Mouse (Mus musculus): ENCODE results near the gene Ptp4a2.
"Not testable (repeated sequence)": the region's sequence is repeated elsewhere in the genome, so short reads cannot be mapped to it uniquely, and the experiment has no call there.

Ptp4a2 gene

DNA sequence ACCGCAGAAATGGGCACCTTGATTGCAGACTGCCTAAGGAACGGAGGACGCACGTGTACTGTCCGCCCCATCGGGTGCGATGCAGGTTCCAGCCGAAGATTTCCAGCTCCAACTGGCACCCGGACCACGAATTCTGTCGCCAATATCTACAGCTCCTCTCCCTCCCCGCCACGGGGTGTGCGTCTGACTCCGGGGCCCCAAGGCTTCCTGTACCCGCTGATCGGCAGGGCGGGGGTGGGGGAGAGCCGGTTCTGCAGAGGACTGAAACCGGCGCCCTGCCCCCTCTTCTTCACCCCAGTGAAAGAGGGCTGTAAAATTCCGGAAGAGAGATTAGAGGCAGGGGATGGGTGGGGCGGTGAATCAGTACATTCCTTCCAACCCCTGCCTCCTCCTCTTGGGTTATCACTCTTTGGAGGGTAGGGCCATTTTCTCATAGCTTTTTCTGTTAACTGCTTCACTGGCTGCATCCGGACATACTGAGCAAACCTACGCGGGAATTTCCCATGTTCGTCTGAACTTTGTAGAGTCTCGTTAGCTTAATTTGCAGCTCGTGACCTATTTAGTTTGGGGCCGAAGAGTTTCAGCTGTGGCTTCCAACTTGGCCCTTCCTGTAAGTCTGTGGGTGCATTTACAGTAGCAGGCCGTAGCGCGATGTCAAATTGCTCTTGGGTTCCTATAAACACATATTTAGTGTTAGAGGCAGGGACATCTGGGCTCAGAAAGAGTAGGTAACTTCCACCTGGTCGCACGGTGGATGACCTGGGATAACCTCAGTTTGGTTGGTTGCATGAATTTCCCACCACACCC, at the start of gene Ptp4a2:
TSS of gene Ptp4a2 (plus strand) at position 422 of the 807 bp plus-strand sequence.
- peak; percentile 88 to 93 for DNase-seq

DNA sequence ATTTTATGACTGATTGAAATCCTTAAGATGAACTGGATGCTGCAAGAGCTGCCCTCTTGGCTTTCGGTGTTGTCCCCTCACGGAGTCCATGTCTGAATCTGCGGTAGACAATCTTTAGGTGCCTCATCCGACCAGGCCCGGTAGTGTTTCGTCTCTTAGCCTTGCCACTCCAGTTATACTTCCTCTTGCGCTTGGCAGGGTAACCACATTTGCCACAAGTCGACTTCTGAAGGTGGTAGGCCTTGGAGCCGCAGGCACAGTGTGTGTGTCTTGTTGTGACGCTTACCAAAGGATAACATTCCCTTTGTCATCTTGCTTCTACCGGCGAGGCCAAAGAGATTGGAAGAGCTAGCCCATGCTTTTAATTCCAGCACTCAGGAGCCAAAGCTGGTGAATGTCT, 49.4 kb upstream of the Ptp4a2 start:
- peak; percentile 66 to 77 for DNase-seq

DNA sequence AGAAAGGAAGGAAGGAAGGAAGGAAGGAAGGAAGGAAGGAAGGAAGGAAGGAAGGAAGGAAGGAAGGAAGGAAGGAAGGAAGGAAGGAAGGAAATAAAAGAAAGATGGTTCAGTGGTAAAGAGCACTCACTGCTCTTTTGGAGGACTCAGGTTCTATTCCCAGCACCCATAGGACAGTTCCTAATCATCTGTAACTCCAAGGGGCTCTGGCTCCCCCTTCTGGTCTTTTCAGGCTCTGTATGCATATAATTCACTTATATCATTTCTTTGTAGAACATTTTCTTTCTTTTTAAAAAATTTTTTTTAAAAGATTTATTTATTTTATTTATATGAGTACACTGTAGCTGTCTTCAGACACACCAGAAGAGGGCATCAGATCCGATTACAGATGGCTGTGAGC, 48.5 kb upstream of the Ptp4a2 start:
- DNase-seq: not testable (repeated sequence)

DNA sequence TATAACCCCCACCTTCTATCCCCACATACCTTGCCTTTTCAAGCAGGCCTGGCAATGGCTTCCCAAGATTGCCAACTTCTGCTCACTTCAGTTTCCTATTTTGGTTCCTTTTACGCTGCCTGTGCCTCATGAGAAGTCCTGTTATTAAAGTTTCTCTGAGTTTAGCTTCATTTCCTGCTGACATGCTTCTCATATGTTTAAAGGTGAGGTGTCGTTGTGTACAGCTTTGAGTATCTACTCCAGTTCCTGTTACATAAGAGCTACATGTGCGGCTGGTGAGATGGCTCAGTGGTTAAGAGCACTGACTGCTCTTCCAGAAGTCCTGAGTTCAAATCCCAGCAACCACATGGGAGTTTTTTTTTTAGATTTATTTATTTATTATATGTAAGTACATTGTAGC, 45.7 kb upstream of the Ptp4a2 start:
- no peak for DNase-seq

DNA sequence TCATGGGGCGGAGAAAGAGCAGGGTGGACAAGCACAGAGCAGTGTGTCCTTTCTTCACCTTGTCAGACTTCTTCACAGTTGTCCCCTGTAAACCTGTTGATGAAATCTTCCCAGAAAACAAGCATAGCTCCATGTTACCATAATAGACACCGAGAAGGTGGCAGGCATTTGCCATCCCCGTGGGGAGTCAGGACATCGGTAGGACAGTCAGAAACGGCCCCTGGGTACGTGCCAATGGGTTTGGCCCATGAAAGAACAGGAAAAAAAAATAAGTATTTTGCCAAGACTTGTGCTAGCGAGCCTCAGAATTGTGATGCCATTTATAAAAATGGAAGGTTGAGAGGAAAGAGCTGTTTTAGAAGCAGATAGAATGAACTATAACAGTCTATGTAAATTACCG, 43.2 kb upstream of the Ptp4a2 start:
- DNase-seq: no peak

DNA sequence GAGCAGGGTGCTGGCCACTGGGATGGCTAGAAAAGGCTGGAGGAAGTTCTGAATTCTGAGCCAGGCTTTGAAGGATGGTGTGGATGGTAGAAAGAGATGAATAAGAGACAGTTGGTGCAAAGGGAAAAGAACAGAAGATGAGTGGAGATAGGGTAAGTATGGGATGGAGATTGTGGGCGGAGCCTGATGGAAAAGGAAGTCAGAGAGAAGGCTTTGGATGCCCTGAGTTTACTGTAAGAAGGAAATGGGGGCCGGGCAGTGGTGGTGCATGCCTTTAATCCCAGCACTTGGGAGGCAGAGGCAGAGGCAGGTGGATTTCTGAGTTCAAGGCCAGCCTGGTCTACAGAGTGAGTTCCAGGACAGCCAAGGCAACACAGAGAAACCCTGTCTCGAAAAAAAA, 42.3 kb upstream of the Ptp4a2 start:
- DNase-seq: not testable (repeated sequence)

DNA sequence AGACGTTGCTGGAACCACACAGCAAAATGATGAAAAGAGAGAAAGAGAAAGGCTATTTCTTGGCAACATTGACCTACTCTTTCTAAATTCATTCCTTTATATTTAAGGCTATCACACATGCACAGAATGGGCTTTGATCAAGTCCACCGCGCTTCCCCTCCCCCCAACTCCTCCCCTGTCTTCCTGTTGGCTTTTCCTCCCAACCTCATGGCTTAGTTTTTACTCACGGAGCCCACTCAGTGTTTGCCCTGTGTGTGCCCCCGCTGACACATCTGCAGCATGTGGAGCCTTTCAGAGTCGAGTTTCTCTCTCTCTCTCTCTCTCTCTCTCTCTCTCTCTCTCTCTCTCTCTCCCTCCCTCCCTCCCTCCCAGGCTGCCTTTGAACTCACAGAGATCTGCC, 40.4 kb upstream of the Ptp4a2 start:
- DNase-seq: peak; percentile 68 to 78

DNA sequence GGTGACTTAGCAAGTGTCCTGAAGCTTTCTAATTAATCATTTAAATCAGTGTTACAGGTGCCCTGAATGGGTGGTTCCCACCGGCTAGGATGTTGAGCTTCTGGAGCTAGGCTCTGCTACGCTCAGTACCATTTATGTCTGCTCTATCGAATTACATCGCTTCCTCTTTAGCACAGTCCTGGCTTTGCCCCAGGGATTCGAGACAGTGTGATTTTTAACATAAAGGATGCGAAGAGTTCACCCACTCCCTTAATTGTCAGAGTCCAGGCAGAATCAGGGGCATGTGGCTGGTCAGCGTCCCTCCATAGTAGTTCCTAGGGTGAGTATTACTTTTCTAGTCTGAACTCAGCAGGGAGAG, 39.7 kb upstream of the Ptp4a2 start:
- DNase-seq: no peak

DNA sequence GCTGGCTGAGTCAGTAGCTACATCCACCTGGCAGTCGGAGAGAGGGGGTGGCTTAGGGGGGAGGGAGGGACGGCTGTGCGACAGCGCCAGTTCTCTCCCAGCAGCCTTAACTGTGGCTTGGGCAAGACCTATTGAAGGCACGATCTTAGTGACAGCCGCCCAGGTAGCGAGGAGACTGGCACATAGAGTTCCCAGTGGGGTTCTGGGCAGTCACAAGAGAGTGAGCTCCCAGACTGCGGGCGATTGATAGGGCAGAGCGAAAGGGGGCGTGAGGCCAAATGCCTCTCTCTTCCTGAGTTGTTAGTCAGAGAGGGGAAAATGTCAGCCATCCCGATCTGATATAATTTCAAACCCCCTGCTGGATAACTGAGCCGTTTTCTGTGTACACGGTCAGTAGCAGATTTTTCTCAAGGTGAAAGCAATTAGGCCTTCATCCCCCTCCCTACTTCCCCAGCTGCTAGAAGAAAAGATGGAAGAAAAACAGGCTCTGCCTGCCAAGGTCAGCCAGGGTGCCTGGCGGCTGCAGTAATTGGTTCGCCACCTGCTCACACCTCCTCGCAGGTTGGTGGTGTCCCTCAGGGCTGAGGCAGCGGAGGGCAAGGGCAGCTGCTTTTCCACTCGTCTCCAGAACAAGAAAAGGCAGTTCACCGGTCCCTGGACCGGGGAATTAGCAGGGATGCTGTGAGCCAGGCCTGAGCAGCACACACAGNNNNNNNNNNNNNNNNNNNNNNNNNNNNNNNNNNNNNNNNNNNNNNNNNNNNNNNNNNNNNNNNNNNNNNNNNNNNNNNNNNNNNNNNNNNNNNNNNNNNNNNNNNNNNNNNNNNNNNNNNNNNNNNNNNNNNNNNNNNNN, 39.1 kb upstream of the Ptp4a2 start:
- peak; percentile 76 to 87 for DNase-seq

DNA sequence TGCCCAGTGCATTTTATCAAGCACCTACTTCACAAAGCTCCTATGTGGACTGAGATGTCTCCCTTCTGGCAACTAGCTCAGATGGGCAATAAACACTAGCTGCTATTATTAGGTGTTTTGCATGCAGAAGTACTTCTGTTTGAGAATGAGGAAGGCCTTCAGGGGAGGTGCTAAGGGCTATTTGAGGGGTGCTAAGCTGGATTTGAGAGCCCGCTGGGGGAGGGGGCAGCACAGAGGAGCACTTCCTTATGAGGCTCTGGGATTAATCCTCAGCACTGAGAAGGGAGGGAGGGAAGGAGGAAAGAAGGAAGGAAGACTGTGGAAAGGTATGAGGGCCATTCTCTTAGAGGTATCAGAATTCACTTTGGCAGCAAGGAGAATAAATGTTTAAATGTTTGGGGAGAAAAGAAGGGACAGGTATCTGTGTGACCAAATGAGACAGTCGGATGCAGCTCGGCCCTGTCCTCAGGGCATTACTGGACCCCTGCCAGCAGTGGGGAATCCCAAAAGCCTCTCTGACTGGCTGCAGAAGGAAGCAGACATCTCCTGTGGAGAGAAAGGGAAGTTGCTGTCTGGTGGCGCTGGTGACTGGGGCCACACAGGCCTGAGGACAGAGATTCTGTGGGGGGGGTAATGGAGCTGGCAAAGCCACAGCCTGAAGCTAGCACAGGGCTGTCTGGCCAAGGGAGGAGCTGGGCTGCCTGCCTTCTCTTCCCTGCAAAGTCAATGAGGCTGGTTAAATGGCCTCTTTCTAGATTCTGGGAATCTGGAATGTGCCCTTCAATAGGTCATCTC, 28.9 kb upstream of the Ptp4a2 start:
- DNase-seq: no peak

DNA sequence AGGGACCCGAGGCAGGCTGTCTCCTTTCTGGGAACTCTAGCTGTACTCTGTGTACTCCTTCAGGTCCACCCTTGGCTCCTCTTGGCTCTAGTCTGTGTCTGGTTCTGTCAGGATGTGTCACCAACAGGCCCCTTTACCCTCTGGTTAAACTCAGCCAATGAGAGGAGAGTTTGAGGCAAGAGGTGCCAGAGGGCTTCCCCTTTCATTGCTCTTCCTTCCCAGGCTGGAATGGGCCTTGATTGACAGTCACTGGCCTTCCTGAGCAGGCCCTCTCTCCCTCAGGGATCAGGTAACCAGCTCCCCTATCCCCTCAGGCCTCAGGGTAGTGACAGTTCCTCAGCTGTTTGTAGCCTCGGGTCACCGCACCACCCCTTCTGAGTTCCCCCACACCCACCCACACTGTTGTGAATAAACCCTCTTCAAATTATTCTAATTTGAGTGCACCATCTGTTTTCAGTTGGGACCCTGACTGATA, 28.1 kb upstream of the Ptp4a2 start:
- no peak for DNase-seq

DNA sequence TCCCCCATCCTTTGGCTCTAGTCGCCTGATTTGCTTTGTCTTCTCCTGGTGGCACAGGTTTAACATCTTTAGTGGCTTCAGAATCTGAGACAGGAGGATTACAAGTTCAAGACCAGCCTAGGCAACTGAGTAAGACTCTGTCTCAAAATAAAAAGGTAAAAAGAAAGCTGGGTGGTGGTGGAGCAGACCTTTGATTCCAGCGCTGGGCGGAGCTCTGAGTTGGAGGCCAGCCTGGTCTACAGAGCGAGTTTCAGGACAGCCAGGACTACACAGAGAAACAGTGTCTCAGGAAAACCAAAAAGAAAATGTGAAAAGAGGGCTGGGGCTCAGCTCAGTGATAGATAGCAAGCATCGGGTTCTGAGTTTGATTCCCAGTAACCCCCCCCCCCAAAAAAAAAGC, 27.5 kb upstream of the Ptp4a2 start:
- DNase-seq: no peak

DNA sequence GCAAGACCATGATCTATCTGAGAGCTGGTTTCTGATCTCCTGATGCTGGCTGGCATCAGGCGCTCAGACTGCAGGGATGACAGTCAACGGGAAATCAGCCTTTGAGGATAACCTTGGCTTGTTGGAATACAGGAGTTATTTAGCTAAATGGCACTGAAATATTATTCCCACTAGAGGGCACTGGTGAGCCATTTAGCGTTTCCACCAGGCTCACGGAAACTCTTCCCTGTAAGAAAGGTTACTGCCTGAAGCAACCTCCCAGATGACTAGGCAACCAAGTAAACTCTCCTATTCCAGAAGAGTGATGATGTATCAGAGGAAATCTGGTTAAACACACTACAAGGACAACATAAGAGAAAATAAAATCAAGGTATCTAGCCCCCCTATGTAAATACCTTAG, 25.8 kb upstream of the Ptp4a2 start:
- DNase-seq: peak; percentile 52 to 54

DNA sequence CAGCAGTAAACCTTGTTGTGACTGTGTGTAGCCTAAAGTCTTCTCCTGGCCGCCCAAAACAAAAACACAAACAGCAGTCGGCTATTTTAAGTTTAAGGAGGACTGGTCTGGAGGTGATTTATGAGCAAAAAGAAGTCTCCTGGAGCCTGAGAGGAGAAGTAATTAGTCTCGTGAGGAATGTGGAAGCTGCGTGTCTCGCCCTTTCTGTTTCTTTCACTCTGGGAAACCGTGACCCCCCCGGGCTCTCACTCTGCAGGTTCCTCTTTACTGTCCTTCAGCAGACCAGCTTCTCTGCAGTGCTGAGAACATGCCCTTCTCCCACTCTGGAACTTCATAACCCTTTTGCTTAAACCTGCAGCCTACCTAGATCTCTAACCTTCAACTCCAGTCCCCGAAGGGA, 22.3 kb upstream of the Ptp4a2 start:
- no peak for DNase-seq

DNA sequence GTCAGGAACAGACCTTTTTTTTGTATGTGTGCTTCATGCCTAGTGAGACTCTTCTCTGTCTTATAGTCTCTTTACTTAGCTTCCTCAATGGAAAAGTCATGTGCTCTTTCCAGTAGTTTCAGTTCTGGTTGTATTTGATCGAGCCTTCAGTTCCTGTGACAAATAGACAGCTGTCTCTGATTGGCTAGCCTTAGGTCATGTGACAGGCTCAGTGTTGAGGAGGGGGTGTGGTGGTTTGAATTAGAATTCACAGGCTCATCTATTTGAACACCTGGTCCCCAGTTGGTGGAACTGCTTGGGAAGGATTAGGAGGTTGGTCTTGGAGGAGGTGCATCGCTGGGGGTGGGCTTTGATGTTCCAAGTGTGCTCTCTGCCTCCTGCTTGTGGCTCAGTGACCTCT, 21.4 kb upstream of the Ptp4a2 start:
- no peak for DNase-seq

DNA sequence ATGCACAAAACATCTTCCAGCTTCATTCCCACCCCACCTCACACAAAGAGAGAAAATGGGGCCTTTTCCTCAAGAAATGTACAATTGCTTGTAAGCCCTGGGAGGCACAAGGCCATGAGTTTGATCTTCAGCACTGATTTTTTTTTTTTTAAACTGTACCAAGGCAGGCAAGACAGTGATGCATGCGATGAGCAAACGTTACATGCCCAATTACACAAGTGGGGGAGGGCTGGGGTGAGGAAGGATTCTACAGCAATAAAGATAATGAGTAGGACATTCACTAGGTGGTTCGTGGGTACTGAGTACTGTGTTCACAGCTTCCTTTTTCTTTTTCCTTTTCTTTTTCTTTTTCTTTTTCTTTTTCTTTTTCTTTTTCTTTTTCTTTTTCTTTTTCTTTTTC, 20.5 kb upstream of the Ptp4a2 start:
- DNase-seq: no peak

DNA sequence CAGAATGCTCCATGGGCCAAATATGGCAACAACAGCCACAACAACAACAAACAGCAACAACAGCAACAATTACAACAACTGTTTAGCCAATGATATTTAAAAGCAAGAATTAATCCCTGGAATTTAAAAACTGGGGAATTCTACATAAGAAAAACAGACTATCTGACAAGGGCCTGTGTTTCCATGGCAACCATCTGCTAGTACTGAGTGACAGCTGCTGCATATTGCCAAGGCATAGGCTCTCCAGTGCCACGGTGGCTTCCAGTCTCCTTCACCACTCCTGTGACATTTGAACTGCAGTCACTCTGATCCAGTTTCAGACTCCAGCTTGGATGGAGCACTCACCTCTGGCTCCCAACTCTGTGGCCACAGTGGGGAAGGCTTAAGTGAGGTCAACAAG, 19.6 kb upstream of the Ptp4a2 start:
- DNase-seq: no peak

DNA sequence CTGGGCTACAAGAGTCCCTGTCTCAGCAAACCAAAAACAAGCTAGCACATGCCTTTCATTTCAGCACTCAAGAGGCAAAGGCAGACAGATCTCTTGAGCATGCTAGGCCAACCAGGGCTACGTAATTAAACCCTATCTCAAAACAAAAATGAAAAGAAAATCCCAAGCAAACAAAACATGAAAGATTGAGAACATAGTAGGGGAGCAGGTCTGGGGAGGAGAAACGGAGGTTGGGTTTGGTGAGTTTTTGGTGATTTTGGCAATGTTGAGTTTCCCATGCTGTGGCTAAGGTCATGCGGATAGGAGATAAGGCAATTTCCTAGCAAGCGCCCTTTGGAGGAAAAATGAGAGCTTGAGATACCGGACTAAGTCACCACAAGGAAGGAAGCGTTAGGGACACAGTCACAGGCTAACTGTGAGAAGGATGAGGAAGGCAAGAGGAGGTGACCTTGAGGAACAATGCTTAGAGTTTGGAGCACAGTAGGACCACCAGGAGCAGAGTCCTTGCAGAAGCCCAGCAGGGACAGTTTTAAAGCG, 18.3 kb upstream of the Ptp4a2 start:
- DNase-seq: no peak

DNA sequence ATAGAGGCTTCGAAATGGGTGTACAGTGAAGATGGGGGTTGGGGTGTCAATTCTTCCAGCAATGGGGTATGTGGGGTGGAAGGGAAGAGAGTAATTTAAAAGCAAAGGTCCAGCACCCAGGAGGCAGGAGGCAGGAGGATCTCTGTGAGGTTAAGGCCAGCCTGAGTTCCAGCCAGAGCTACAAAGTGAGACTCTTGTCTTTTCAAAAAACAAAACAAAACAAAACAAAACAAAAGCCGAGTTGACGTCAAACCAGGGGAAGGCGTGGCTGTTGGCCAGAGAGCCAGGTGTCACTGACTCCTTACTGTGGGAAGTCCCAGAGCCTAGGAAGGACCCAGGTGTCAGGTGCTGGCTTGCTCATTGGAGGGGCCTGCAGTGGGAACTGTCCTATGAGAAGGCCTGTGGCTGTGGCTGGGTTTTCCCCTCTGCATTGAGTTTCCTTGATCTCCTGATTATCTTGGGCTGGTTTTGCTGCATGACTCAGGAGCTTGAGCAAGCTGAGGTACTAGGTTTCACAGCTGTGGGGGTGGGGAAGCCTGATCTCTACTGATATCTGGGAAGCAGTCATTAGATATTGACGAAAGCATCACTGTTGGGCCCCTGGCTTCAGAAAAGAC, 17.2 kb upstream of the Ptp4a2 start:
- peak; percentile 43 to 71 for DNase-seq

DNA sequence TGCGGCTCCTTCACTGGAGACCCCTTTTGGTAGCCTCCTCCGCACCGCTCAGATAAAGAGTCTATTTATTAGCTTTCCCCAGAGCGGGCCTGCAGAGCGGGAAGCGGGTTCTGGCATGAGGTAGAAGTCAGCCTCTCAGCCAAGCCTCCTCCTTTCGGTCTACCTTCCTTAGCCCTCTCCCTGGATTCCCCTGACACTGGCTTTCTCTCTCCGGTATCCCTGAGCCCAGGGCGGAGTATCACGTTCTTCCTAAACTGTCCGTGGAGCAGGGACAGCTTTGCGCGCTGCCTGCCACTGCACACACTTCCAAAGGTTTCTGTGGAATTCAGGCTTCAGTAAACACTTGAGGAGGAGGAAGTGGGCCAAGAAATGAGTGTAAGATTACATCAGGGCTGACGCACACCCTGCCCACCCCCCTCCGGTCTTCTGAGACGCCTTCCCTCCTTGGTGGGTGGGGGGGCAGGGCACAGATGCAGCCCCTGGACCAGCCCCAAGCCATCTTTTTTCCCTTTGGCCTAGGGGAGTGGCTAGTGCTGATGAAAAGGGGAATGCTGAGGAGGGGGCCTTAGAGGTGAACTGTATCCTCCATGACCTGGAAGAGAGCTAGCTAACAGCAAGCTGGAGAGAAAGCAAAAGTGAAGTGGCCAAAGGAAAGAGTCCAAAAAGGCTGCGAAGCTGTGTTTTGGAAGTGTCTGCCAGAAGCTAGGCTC, 15.7 kb upstream of the Ptp4a2 start:
- DNase-seq: no peak

DNA sequence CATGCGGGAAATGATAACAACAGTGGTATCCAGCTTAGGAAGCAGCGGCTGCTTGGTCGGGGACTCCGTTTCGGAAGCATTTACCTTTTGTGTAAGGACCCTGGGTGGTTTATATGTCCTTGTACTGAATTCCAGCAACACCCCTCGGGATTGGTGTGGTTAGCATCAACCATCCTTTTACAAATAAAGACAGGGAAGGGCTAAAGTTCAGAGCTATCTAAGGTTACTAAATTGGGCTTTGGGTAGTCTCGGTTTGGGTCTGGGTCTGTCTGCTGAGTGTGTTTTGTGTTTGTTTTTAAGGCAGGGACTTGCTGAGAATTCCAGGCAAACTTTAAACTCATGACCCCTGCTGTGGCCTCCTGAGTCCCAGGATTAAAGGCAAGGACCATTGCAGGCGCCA, 15.2 kb upstream of the Ptp4a2 start:
- no peak for DNase-seq

DNA sequence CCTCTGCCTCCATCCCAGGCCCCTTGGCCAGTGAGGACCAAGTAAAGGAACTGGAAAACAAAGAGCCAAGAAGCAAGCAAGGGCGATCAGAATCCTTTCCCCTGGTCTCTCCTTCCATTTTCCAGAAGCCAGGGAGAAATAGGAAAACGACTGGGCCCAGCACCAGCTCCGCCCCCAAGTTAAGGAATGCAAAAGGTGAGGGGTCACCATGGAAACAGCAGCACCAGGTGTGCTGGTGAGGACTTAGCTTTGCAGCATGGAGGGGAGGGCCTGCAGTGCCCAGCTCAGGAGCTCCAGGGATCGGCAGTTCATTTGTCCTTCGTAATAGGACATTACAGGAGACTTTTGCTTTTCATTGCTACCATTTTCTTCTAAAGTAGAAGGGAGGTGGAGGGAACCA, 13.0 kb upstream of the Ptp4a2 start:
- DNase-seq: no peak
